Mouse (Mus musculus) embryo, embryonic 9.5 days (tissue): ENCODE results near the gene Hfm1.

Source experiments
- DNase-seq: peaks from one replicate; pipeline ENCODE4 v3.0.0-alpha.2; 2017; ENCODE audit errors: extremely low spot score

The Hfm1 gene

GRCm38 (mm10) chr5:106843906-106844305 is 82.2 kb downstream of the Hfm1 start:
- no peak for DNase-seq

- DNase-seq: peak; percentile 21
These were observed 93.1 kb downstream of the Hfm1 start for GRCm38 (mm10) chr5:106833025-106833424.

GRCm38 (mm10) chr5:106831401-106831800 is 94.7 kb downstream of the Hfm1 start:
- peak; percentile 8 for DNase-seq

DNA sequence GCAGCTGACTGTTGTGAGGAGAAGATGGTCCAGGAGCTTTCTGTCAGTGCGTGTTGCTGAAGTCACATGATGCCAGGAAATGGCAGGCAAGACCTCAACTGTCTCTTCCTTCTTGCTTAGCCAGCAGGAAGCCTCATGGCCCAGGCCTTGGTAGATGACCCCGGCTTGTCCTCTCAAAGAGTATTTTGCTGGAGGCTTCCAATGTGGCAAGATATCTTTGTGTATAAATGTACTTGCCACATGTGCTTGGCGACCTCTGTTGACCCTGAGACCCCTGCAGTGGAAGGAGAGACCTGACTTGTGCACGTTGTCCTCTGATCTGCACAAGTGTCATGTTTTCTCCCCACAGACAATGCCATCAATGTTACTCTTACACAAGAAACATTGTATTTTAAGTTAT is 95.3 kb downstream of the Hfm1 start:
- peak; percentile 31 for DNase-seq

DNA sequence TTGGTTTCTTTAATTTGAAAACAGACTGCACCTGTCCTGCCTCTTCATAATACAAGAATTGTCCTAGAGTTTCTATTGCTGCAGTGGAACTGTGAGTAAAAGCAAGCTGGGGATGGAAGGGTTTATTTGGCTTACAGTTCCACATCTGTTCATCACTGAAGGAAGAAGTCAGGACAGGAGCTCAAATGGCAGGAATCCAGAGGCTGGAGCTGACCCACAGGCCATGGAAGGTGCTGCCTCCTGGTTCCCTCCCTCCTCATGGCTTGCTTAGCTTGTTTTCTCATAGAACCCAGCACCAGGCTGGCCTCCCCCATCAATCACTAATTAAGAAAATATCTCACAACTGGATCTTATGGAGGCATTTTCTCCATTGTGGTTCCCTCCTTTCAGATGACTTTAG is 99.4 kb downstream of the Hfm1 start:
- DNase-seq: no peak

DNA sequence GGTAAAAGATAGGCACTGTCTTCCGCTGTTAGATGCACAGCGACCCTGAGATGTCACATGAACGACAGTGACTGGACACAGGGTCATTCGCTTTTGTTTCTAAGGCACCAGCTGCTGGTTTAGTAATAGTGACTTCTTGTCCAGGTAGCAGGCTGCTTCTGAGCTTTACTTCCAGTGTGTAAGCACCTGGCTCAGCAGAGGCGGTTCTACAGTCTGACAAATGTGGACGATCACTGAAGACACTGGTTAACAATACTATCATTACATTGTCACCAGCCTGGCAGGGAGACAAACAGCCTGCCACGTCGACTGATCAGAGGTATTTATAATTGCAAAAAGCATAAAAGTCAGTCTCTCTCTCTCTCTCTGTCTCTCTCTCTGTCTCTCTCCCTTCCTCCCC is 100.1 kb downstream of the Hfm1 start:
- DNase-seq: no peak

GRCm38 (mm10) chr5:106825301-106825853 is 100.7 kb downstream of the Hfm1 start:
- peak; percentile 48 for DNase-seq

GRCm38 (mm10) chr5:106824716-106825115 is 101.4 kb downstream of the Hfm1 start:
- no peak for DNase-seq

- DNase-seq: no peak
These were observed 106.5 kb downstream of the Hfm1 start for GRCm38 (mm10) chr5:106819630-106820029.

- DNase-seq: no peak
These were observed 110.0 kb downstream of the Hfm1 start for GRCm38 (mm10) chr5:106815923-106816654.

- no peak for DNase-seq
These were observed 111.5 kb downstream of the Hfm1 start for GRCm38 (mm10) chr5:106814611-106815010.

DNA sequence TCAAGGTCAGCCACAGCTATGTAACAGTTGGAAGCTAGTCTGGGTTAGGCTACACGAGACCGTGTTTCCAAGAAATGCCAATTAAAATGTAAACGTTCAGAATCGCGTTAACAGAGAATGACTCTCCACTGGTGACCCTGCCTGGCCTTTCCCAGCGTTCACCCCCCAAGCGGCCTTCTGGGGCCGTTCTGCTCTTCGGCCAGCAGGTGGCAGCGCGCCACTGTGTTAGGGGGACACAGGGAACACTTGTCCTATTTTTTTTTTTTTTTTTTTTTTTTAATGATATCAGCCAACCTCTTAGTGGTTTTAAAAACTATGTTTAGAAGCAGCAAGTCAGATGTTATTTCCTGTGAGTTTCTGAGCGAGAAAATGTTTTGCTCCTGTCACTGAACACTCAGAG is 123.0 kb downstream of the Hfm1 start:
- peak; percentile 64 for DNase-seq

DNA sequence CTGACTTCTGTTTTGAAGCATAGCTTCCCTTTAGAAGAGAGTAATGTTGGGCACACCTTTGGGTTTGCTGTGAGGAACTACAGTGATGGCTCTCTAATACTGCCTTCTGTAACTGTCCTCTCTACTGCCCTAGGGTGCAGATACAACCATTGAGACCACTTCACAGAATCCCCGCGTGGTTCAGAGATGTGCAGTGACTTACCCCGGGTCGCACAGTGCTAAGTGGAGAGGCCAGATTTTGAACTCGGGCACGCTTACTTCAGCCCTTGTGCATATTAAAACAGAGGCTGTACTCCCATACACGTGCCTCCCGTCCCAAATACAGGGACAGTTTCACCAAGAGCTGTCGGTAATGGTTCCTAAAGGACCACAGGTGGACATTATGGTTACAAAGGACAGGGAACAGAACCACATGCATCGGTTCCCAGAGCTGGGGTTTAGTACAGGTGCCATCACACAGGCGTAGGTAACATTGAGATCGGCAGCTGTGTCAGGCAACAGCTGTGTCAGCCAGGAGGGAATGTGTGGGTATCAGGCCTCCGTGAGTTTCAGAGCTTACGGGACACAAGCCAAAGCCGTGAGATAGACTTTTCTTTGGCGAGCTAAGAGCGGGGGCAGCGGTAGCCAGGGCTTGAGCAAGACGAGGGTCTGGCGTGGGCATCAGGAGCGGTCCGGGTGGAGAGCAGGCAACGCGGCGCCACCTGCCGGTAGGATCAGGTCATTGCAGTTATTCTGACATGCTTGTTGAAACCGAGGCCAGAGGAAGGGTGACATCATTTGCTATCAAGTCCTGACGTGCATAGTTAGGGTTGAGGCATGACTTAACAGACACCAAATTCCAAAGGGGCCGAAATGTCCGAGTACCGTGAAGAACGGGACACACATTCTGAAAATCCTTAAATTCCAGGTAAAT is 124.0 kb downstream of the Hfm1 start:
- DNase-seq: peak; percentile 90

GRCm38 (mm10) chr5:106801215-106801863 is 124.8 kb downstream of the Hfm1 start:
- no peak for DNase-seq

DNA sequence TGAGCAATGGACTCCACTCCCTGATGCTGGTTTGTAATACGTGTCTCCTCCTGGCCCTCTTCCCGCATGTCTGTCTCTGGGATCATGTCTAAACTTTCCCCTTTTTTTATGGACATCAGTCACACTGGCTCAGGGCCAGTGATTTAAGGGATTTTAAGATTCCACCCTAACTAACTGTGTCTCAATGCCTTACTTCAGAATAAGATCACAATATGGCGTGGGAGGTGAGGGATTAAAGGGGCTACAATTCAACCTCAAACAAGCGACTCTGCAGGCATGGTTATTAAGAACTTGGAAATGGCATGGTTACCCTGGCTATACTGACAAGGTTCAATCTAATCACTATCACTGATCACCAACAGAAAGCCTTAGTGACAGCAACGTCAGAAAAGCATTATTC is 128.2 kb downstream of the Hfm1 start:
- no peak for DNase-seq

GRCm38 (mm10) chr5:106791241-106791572 is 134.9 kb downstream of the Hfm1 start:
- DNase-seq: peak; percentile 54

- no peak for DNase-seq
These were observed 135.5 kb downstream of the Hfm1 start for GRCm38 (mm10) chr5:106790496-106791240.
